ENCODE assay signal across 7 mouse cellular contexts in genomic region chr8:106573168-106573567, GRCm38 (mm10). TPM values are rescaled to one million over a fixed set of nuclear protein-coding genes. Genes with fewer than 3 reads are reported as not detected.
DNase-seq lines count a peak whose midpoint lies in the region; ATAC-seq and TF ChIP-seq lines count a peak whose summit lies in the region.
"Not testable (repeated sequence)": the region's sequence is repeated elsewhere in the genome, so short reads cannot be mapped to it uniquely, and the experiment has no call there.

Gene Gm10073 (minus strand): TSS chr8:106573461.

- not testable (repeated sequence) for H3K4me1 ChIP-seq in embryonic fibroblast, embryonic 13.5 days (ENCODE audit: control insufficient read depth, insufficient read depth, low read length); liver, embryonic 13.5 days (replicated peaks); neural tube, embryonic 15.5 days
- H3K4me1 ChIP-seq in heart, embryonic 10.5 days = peaks cover 14% of the 10 kb centered on the region
- H3K4me1 ChIP-seq in intestine, embryonic 14.5 days (replicated peaks; ENCODE audit: control insufficient read depth, insufficient read depth, low read length) = peaks cover 10% of the 10 kb centered on the region

- DNase-seq in adrenal gland, adult 8-10 months; heart, embryonic 10.5 days (ENCODE audit: low spot score); intestine, embryonic 14.5 days (ENCODE audit: low spot score); layer of hippocampus, postnatal 25 days (ENCODE audit: extremely low spot score in 1 of 2, low spot score in 1 of 2); liver, embryonic 13.5 days: not testable (repeated sequence)

- H3K9ac ChIP-seq in intestine, embryonic 14.5 days (ENCODE audit: low read length); liver, embryonic 13.5 days; neural tube, embryonic 15.5 days (replicated peaks): not testable (repeated sequence)

- TF ChIP-seq CTCF in embryonic fibroblast, embryonic 13.5 days (IDR thresholded peaks at IDR 0.05; ENCODE audit: borderline replicate concordance, insufficient read depth, low read length) = not testable (repeated sequence)

- peaks cover 16% of the 10 kb centered on the region; the same call in 1 of the 2 replicates for H3K27me3 ChIP-seq in heart, embryonic 10.5 days (ENCODE audit: insufficient read depth, poor library complexity, severe bottlenecking)
- H3K27me3 ChIP-seq in intestine, embryonic 14.5 days (replicated peaks; ENCODE audit: control insufficient read depth, insufficient read depth, low read length); liver, embryonic 13.5 days; neural tube, embryonic 15.5 days (replicated peaks): not testable (repeated sequence)

- not testable (repeated sequence) for ATAC-seq in intestine, embryonic 14.5 days (replicated peaks; ENCODE audit: low FRiP score, low TSS enrichment, low read depth); liver, embryonic 13.5 days (ENCODE audit: low read depth); neural tube, embryonic 15.5 days (ENCODE audit: low FRiP score)

- H3K4me2 ChIP-seq in intestine, embryonic 14.5 days (ENCODE audit: low read length); liver, embryonic 13.5 days; neural tube, embryonic 15.5 days: not testable (repeated sequence)

- not testable (repeated sequence) for TF ChIP-seq POLR2A in embryonic fibroblast, embryonic 13.5 days (IDR thresholded peaks at IDR 0.05; ENCODE audit: low read depth, low read length)

- WGBS in heart, embryonic 10.5 days = 21% methylated on average over 20 of the region's 20 CpGs
- WGBS in intestine, embryonic 14.5 days = 20% methylated on average over 19 of the region's 20 CpGs
- WGBS in liver, embryonic 13.5 days (ENCODE audit: insufficient replicate concordance) = 33% methylated on average over 20 of the region's 20 CpGs
- 50% methylated on average over 20 of the region's 20 CpGs for WGBS in neural tube, embryonic 15.5 days

- H3K36me3 ChIP-seq in heart, embryonic 10.5 days; intestine, embryonic 14.5 days (ENCODE audit: control insufficient read depth, insufficient read depth, low read length); liver, embryonic 13.5 days; neural tube, embryonic 15.5 days: not testable (repeated sequence)

- H3K27ac ChIP-seq in embryonic fibroblast, embryonic 13.5 days (ENCODE audit: insufficient read depth, low read length); heart, embryonic 10.5 days; liver, embryonic 13.5 days; neural tube, embryonic 15.5 days (replicated peaks): not testable (repeated sequence)
- 0 out of 2 replicates have a peak within 1 kb of the TSS, but pooled peaks have one; percentile 43 for H3K27ac ChIP-seq in intestine, embryonic 14.5 days (ENCODE audit: low read depth)

- not testable (repeated sequence) for H3K4me3 ChIP-seq in embryonic fibroblast, embryonic 13.5 days (ENCODE audit: insufficient read depth, low read length); intestine, embryonic 14.5 days (ENCODE audit: low read depth, low read length); liver, embryonic 13.5 days (replicated peaks); neural tube, embryonic 15.5 days (replicated peaks)
- H3K4me3 ChIP-seq in heart, embryonic 10.5 days = 0 out of 2 replicates have a peak within 1 kb of the TSS, but pooled peaks have one; percentile 15

- H3K9me3 ChIP-seq in heart, embryonic 10.5 days; intestine, embryonic 14.5 days (ENCODE audit: control insufficient read depth, low read length); liver, embryonic 13.5 days (replicated peaks); neural tube, embryonic 15.5 days (replicated peaks): not testable (repeated sequence)

RNA-seq across cellular contexts. Expression of gene Gm10073, which starts in this region (rescaled TPM):
- total RNA-seq in adrenal gland, adult 8-10 months (2022) = 100 to 1,000 TPM; 129 to 165 (median 142) TPM
- polyA plus RNA-seq in embryonic fibroblast, embryonic 13.5 days (2011; ENCODE audit: insufficient read length, low read depth, missing spikeins) = 21.2 and 22.4 TPM in 2 replicates
- 4.9 and 6.8 TPM in 2 replicates for polyA plus RNA-seq in heart, embryonic 10.5 days (2016; fragmentation: Nextera tagmentation; extraction: Ambion mirVana)
- 9.1 and 11.7 TPM in 2 replicates for polyA plus RNA-seq in intestine, embryonic 14.5 days (2014; fragmentation: Nextera tagmentation; extraction: Ambion mirVana)
- 100 to 1,000 TPM in 1 of 2 experiments, 10 to 100 TPM in 1; 73.1 to 101 TPM for total RNA-seq in layer of hippocampus, postnatal 25 days (2021)
- 12.0 and 12.4 TPM in 2 replicates for polyA plus RNA-seq in liver, embryonic 13.5 days (2015; fragmentation: Nextera tagmentation; extraction: Ambion mirVana)
- 9.4 and 11.1 TPM in 2 replicates for polyA plus RNA-seq in neural tube, embryonic 15.5 days (2015; fragmentation: Nextera tagmentation; extraction: Ambion mirVana)
